Mouse (Mus musculus): ENCODE results near the gene Pnma1. TPM values are rescaled to one million over a fixed set of nuclear protein-coding genes. Genes with fewer than 3 reads are reported as not detected.

Gene Pnma1
- total and polyA plus RNA-seq, 3 experiments = 0.13 to 0.30 TPM; not detected in 1

DNA sequence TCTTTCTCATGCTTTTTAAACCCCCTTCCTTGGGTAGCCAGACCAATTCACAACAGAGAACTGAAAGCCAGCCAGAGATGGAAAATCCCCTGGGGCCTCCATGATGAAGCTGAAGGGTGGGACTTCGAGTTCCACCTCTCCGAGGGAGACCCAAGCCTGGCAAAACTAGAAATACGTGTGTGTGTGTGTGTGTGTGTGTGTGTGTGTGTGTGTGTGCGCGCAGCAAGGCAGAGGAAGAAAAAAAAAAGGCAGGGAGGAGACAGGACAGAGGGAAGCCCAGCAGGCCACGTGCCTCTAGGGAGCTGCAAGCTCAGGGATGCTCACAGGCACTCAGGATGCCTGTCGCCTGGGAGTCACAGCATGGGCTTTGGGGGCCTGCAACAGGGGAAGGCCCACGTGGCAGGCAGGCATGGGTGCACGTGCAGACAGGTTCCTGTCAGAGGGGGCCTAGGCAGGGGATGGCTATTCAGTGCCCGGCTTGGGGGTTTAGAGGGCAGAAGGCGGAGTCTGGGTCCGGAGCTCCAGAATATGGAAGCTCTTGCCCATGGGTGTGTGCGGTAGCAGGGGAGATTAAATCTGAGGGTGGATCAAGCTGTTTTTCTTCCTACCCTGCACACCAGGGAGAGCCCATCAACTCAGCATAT is 28.0 kb upstream of the Pnma1 start (continued):
- TF ChIP-seq MXI1 (IDR thresholded peaks at IDR 0.05; ENCODE audit: low read depth, low read length) (peak; percentile 85; the same call in 1 of the 2 replicates), ZNF384 (IDR thresholded peaks at IDR 0.05; ENCODE audit: low read depth, low read length) (peak; percentile 86), E2F4 (IDR thresholded peaks at IDR 0.05; ENCODE audit: insufficient replicate concordance, low read depth, low read length) (no peak), MAX (IDR thresholded peaks at IDR 0.05; ENCODE audit: low read length) (peak; percentile 83), ETS1 (conservative IDR thresholded peaks at IDR 0.05; ENCODE audit: low read depth, low read length) (peak; percentile 39), RCOR1 (conservative IDR thresholded peaks at IDR 0.05; ENCODE audit: low read depth, low read length) (no peak)

GRCm38 (mm10) chr12:84175659-84176061 is 27.4 kb upstream of the Pnma1 start:
- DNase-seq (ENCODE audit: extremely low read depth) = peak; percentile 83
- H3K4me3 ChIP-seq (replicated peaks in 1 of 3; ENCODE audit: low read depth in 2 of 3, low read length in 2 of 3, poor library complexity in 1 of 3) = peak overlapping the region; percentile 30 to 41 (median 34)
- H3K4me2 ChIP-seq (ENCODE audit: insufficient read depth, low read depth, poor library complexity, severe bottlenecking) = peak overlapping the region; percentile 66
- in situ Hi-C loops (cut with MboI; ENCODE audit: low pct_ligation_motif_present, low pct_unique_long_range_greater_than_20kb, low sequenced_read_pairs) (no loop called here), dilution Hi-C loops (cut with MboI; ENCODE audit: extremely low pct_ligation_motif_present, extremely low pct_unique_long_range_greater_than_20kb, low sequenced_read_pairs) (no loop called here)
- H3K9me3 ChIP-seq (replicated peaks; ENCODE audit: low read length) = no peaks in the 10 kb centered on the region
- TF ChIP-seq RAD21 (IDR thresholded peaks at IDR 0.05; ENCODE audit: low read depth, low read length) (no peak), TCF12 (IDR thresholded peaks at IDR 0.05; ENCODE audit: low read depth, low read length) (peak; percentile 45; the same call in 1 of the 2 replicates), NELFE (IDR thresholded peaks at IDR 0.05; ENCODE audit: low read depth, low read length) (0 out of 2 replicates have a peak, but pooled peaks have one; percentile 47), MAZ (IDR thresholded peaks at IDR 0.05; ENCODE audit: low read depth, low read length) (peak; percentile 51; the same call in 1 of the 2 replicates), ELF1 (IDR thresholded peaks at IDR 0.05; ENCODE audit: low read depth, low read length) (peak; percentile 17; the same call in 1 of the 2 replicates), MAX (IDR thresholded peaks at IDR 0.05; ENCODE audit: low read length) (0 out of 2 replicates have a peak, but pooled peaks have one; percentile 52), EP300 (IDR thresholded peaks at IDR 0.05; ENCODE audit: low read length) (0 out of 2 replicates have a peak, but pooled peaks have one; percentile 38), JUND (conservative IDR thresholded peaks at IDR 0.05; ENCODE audit: low read depth, low read length) (no peak), BHLHE40 (IDR thresholded peaks at IDR 0.05; ENCODE audit: low read depth, low read length) (peak; percentile 87), POLR2A (IDR thresholded peaks at IDR 0.05; ENCODE audit: low read depth, low read length) (peak; percentile 48; the same call in 1 of the 2 replicates), ETS1 (conservative IDR thresholded peaks at IDR 0.05; ENCODE audit: low read depth, low read length) (peak; percentile 24; the same call in 1 of the 2 replicates), MAFK (IDR thresholded peaks at IDR 0.05; ENCODE audit: insufficient replicate concordance, low read length) (no peak), MXI1 (IDR thresholded peaks at IDR 0.05; ENCODE audit: low read depth, low read length) (peak; percentile 25; the same call in 1 of the 2 replicates), CHD1 (IDR thresholded peaks at IDR 0.05; ENCODE audit: low read depth, low read length) (no peak), ZC3H11A (IDR thresholded peaks at IDR 0.05; ENCODE audit: low read depth, low read length) (no peak), UBTF (IDR thresholded peaks at IDR 0.05; ENCODE audit: low read depth, low read length) (peak; percentile 33; the same call in 1 of the 2 replicates), E2F4 (IDR thresholded peaks at IDR 0.05; ENCODE audit: insufficient replicate concordance, low read depth, low read length) (no peak)
- H3K79me2 ChIP-seq (replicated peaks; ENCODE audit: control insufficient read depth, extremely low read depth, insufficient read depth, poor library complexity, severe bottlenecking) = peaks cover 14% of the 10 kb centered on the region
- H3K27ac ChIP-seq (ENCODE audit: insufficient read depth, low read depth) = peak overlapping the region; percentile 86
- H3K36me3 ChIP-seq (replicated peaks in 1 of 2; ENCODE audit: control insufficient read depth in 1 of 2, insufficient read depth in 1 of 2, low read length in 1 of 2) = peaks cover 27 to 45% of the 10 kb centered on the region in 2 experiments
- H3K27me3 ChIP-seq (replicated peaks) = no peaks in the 10 kb centered on the region
- H3K9ac ChIP-seq (ENCODE audit: insufficient read depth, low read depth) = peak overlapping the region; percentile 26
- H3K4me1 ChIP-seq (ENCODE audit: control insufficient read depth in 1 of 2, insufficient read depth in 2 of 2) = peaks cover 38 to 80% of the 10 kb centered on the region in 2 experiments

All from CH12.LX (cell line).